Mouse (Mus musculus): ENCODE measurements around the gene Rara. TPM values are rescaled to one million over a fixed set of nuclear protein-coding genes. Genes with fewer than 3 reads are reported as not detected.

Rara gene
- polyA plus RNA-seq, 1 experiment = 27.3 TPM

- Histone ChIP-seq H3K4me3 (no peak overlapping the region), H3K27me3 (ENCODE audit: control insufficient read depth, insufficient read depth, insufficient read length) (no peaks in the 10 kb centered on the region), H3ac (ENCODE audit: control insufficient read depth, insufficient read length) (no peak overlapping the region), H3K36me3 (ENCODE audit: control insufficient read depth, insufficient read depth) (peaks cover 12% of the 10 kb centered on the region), H3K4me2 (ENCODE audit: low read depth) (no peak overlapping the region), H3K79me2 (ENCODE audit: control insufficient read depth, insufficient read depth) (peaks cover 14% of the 10 kb centered on the region)
- TF ChIP-seq SRF (IDR thresholded peaks at IDR 0.05; ENCODE audit: control insufficient read depth, insufficient read length, low read depth) (no peak), MYOG (IDR thresholded peaks at IDR 0.05; ENCODE audit: control insufficient read depth in 1 of 3, insufficient read depth in 1 of 3, insufficient read length in 2 of 3, low read depth in 2 of 3) (no peak), REST (IDR thresholded peaks at IDR 0.05; ENCODE audit: insufficient read depth, insufficient read length) (no peak), USF1 (IDR thresholded peaks at IDR 0.05; ENCODE audit: low read depth) (no peak), POLR2A (IDR thresholded peaks at IDR 0.05; ENCODE audit: insufficient read length, low read depth) (no peak), CEBPB (IDR thresholded peaks at IDR 0.05; ENCODE audit: insufficient read depth, poor library complexity, severe bottlenecking) (no peak), TCF12 (IDR thresholded peaks at IDR 0.05; ENCODE audit: insufficient read depth, poor library complexity, severe bottlenecking) (no peak), MAX (IDR thresholded peaks at IDR 0.05; ENCODE audit: low read depth) (no peak), E2F4 (IDR thresholded peaks at IDR 0.05; ENCODE audit: insufficient read depth) (no peak), POLR2AphosphoS2 (IDR thresholded peaks at IDR 0.05; ENCODE audit: insufficient read length, low read depth) (no peak), TCF3 (IDR thresholded peaks at IDR 0.05; ENCODE audit: insufficient read length, low read depth) (no peak), MYOD1 (IDR thresholded peaks at IDR 0.05; ENCODE audit: control insufficient read depth in 1 of 3, insufficient read length in 2 of 3, low read depth in 2 of 3) (no peak)
Observed at GRCm38 (mm10) chr11:98905583-98905982, 22.0 kb upstream of the Rara start.

- Histone ChIP-seq H3K4me3 (peak overlapping the region; percentile 54), H3K27me3 (ENCODE audit: control insufficient read depth, insufficient read depth, insufficient read length) (no peaks in the 10 kb centered on the region), H3K4me2 (ENCODE audit: low read depth) (peak overlapping the region; percentile 97), H3K36me3 (ENCODE audit: control insufficient read depth, insufficient read depth) (peaks cover 11% of the 10 kb centered on the region), H3ac (ENCODE audit: control insufficient read depth, insufficient read length) (no peak overlapping the region), H3K79me2 (ENCODE audit: control insufficient read depth, insufficient read depth) (peaks cover 14% of the 10 kb centered on the region)
- TF ChIP-seq MYOD1 (IDR thresholded peaks at IDR 0.05; ENCODE audit: control insufficient read depth in 1 of 3, insufficient read length in 2 of 3, low read depth in 2 of 3) (no peak), CEBPB (IDR thresholded peaks at IDR 0.05; ENCODE audit: insufficient read depth, poor library complexity, severe bottlenecking) (no peak), POLR2AphosphoS2 (IDR thresholded peaks at IDR 0.05; ENCODE audit: insufficient read length, low read depth) (no peak), POLR2A (IDR thresholded peaks at IDR 0.05; ENCODE audit: insufficient read length, low read depth) (no peak), E2F4 (IDR thresholded peaks at IDR 0.05; ENCODE audit: insufficient read depth) (no peak), TCF3 (IDR thresholded peaks at IDR 0.05; ENCODE audit: insufficient read length, low read depth) (no peak), MYOG (IDR thresholded peaks at IDR 0.05; ENCODE audit: control insufficient read depth in 1 of 3, insufficient read depth in 1 of 3, insufficient read length in 2 of 3, low read depth in 2 of 3) (no peak), TCF12 (IDR thresholded peaks at IDR 0.05; ENCODE audit: insufficient read depth, poor library complexity, severe bottlenecking) (no peak), SRF (IDR thresholded peaks at IDR 0.05; ENCODE audit: control insufficient read depth, insufficient read length, low read depth) (no peak), REST (IDR thresholded peaks at IDR 0.05; ENCODE audit: insufficient read depth, insufficient read length) (no peak), MAX (IDR thresholded peaks at IDR 0.05; ENCODE audit: low read depth) (no peak), USF1 (IDR thresholded peaks at IDR 0.05; ENCODE audit: low read depth) (no peak)
Observed at GRCm38 (mm10) chr11:98907063-98907436, 20.6 kb upstream of the Rara start.

GRCm38 (mm10) chr11:98907437-98908173 lies 20.0 kb upstream of the Rara start, which contains the start of gene Cdc6:
Cdc6 (plus strand) TSS chr11:98907801.
- Histone ChIP-seq H3K4me3 (peak within 1 kb of the TSS; percentile 54), H3K36me3 (ENCODE audit: control insufficient read depth, insufficient read depth) (peaks cover 8% of the 10 kb centered on the region), H3K4me2 (ENCODE audit: low read depth) (peak within 1 kb of the TSS; percentile 97), H3ac (ENCODE audit: control insufficient read depth, insufficient read length) (no peak within 1 kb of the TSS), H3K79me2 (ENCODE audit: control insufficient read depth, insufficient read depth) (peaks cover 14% of the 10 kb centered on the region), H3K27me3 (ENCODE audit: control insufficient read depth, insufficient read depth, insufficient read length) (no peaks in the 10 kb centered on the region)
- TF ChIP-seq E2F4 (IDR thresholded peaks at IDR 0.05; ENCODE audit: insufficient read depth) (peak; percentile 87), SRF (IDR thresholded peaks at IDR 0.05; ENCODE audit: control insufficient read depth, insufficient read length, low read depth) (peak; percentile 57), POLR2A (IDR thresholded peaks at IDR 0.05; ENCODE audit: insufficient read length, low read depth) (no peak), MYOG (IDR thresholded peaks at IDR 0.05; ENCODE audit: control insufficient read depth in 1 of 3, insufficient read depth in 1 of 3, insufficient read length in 2 of 3, low read depth in 2 of 3) (no peak), REST (IDR thresholded peaks at IDR 0.05; ENCODE audit: insufficient read depth, insufficient read length) (no peak), TCF3 (IDR thresholded peaks at IDR 0.05; ENCODE audit: insufficient read length, low read depth) (no peak), POLR2AphosphoS2 (IDR thresholded peaks at IDR 0.05; ENCODE audit: insufficient read length, low read depth) (no peak), USF1 (IDR thresholded peaks at IDR 0.05; ENCODE audit: low read depth) (no peak), TCF12 (IDR thresholded peaks at IDR 0.05; ENCODE audit: insufficient read depth, poor library complexity, severe bottlenecking) (no peak), MYOD1 (IDR thresholded peaks at IDR 0.05; ENCODE audit: control insufficient read depth in 1 of 3, insufficient read length in 2 of 3, low read depth in 2 of 3) (no peak), CEBPB (IDR thresholded peaks at IDR 0.05; ENCODE audit: insufficient read depth, poor library complexity, severe bottlenecking) (no peak), MAX (IDR thresholded peaks at IDR 0.05; ENCODE audit: low read depth) (no peak)

GRCm38 (mm10) chr11:98909654-98910053 lies 18.0 kb upstream of the Rara start:
- Histone ChIP-seq H3ac (ENCODE audit: control insufficient read depth, insufficient read length) (no peak overlapping the region), H3K4me3 (peak overlapping the region; percentile 54), H3K36me3 (ENCODE audit: control insufficient read depth, insufficient read depth) (peaks cover 5% of the 10 kb centered on the region), H3K79me2 (ENCODE audit: control insufficient read depth, insufficient read depth) (peaks cover 14% of the 10 kb centered on the region), H3K4me2 (ENCODE audit: low read depth) (peak overlapping the region; percentile 97), H3K27me3 (ENCODE audit: control insufficient read depth, insufficient read depth, insufficient read length) (no peaks in the 10 kb centered on the region)
- TF ChIP-seq MAX (IDR thresholded peaks at IDR 0.05; ENCODE audit: low read depth) = no peak
- TF ChIP-seq TCF12 (IDR thresholded peaks at IDR 0.05; ENCODE audit: insufficient read depth, poor library complexity, severe bottlenecking) = no peak
- TF ChIP-seq POLR2AphosphoS2 (IDR thresholded peaks at IDR 0.05; ENCODE audit: insufficient read length, low read depth) = no peak
- TF ChIP-seq REST (IDR thresholded peaks at IDR 0.05; ENCODE audit: insufficient read depth, insufficient read length) = no peak
- no peak for TF ChIP-seq CEBPB (IDR thresholded peaks at IDR 0.05; ENCODE audit: insufficient read depth, poor library complexity, severe bottlenecking)
- TF ChIP-seq POLR2A (IDR thresholded peaks at IDR 0.05; ENCODE audit: insufficient read length, low read depth) = no peak
- no peak for TF ChIP-seq MYOD1 (IDR thresholded peaks at IDR 0.05; ENCODE audit: control insufficient read depth in 1 of 3, insufficient read length in 2 of 3, low read depth in 2 of 3)
- no peak for TF ChIP-seq USF1 (IDR thresholded peaks at IDR 0.05; ENCODE audit: low read depth)
- TF ChIP-seq SRF (IDR thresholded peaks at IDR 0.05; ENCODE audit: control insufficient read depth, insufficient read length, low read depth) = no peak
- no peak for TF ChIP-seq TCF3 (IDR thresholded peaks at IDR 0.05; ENCODE audit: insufficient read length, low read depth)
- TF ChIP-seq E2F4 (IDR thresholded peaks at IDR 0.05; ENCODE audit: insufficient read depth) = no peak
